Comparison of ENCODE assay signal across 20 mouse cellular contexts in the genomic region with DNA sequence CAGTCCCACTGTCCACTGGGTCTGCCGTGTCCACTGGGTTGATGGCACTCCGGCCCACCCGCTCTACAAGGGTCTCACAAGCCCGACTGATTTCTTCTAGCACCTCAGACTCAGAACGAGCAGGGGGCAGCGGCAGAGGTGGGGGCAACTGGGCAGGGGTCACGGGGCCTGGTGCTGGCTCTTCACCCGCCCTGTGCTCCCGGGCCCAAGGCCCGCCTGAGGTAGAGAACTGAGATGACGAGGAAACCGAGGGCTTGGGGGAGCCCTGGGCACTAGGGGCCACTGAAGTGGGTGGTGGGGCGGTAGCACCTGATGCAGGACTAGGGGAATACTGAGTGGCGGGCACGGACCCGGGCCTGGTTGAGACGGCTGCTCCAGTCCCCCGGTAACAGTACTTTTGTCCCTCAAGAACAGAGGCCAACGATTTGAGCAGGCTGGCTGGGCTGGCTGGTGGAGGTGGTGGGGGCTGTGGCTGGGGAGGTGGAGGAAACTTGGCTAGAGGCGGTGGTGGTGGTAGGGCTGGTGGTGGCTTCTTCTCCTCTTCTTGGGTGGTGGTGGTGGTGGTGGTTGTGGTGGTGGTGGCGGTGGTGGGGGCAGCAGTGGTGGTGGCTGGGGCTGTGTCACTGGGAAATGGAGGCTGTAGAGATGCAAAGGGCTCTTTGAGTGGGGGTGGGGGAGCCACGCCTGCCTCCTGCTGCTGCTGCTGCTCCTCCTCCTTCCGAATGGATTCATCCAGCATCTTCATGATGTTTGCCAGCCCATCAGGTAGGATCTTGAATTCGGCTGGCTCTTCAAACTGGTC. TPM values are rescaled to one million over a fixed set of nuclear protein-coding genes. Genes with fewer than 3 reads are reported as not detected.
DNase-seq lines count a peak whose midpoint lies in the region; ATAC-seq lines count a peak whose summit lies in the region.
"Had no signal": no experiment of that assay in that cellular context is flagged by ENCODE, and none has a peak within 500 bp of the region (broad histone marks: within the 10 kb centered on the region; RNA-seq: fewer than 3 reads in every experiment).

No protein-coding gene starts in this region.

- H3K4me1 ChIP-seq in forebrain, embryonic 10.5 days = peaks cover 51% of the 10 kb centered on the region
- peaks cover 6% of the 10 kb centered on the region; the same call in 1 of the 2 replicates for H3K4me1 ChIP-seq in forebrain, embryonic 14.5 days (ENCODE audit: control insufficient read depth, insufficient read depth, low read length)
- H3K4me1 ChIP-seq in midbrain, embryonic 10.5 days = peaks cover 48% of the 10 kb centered on the region
- H3K4me1 ChIP-seq in midbrain, embryonic 13.5 days (replicated peaks) = peaks cover 35% of the 10 kb centered on the region

- peaks cover 22% of the 10 kb centered on the region for H3K27me3 ChIP-seq in forebrain, embryonic 10.5 days (ENCODE audit: poor library complexity, severe bottlenecking)
- H3K27me3 ChIP-seq in forebrain, embryonic 14.5 days (replicated peaks; ENCODE audit: control insufficient read depth, insufficient read depth, low read length) = 0 out of 2 replicates have a peak, but pooled peaks cover 4% of the 10 kb centered on the region
- H3K27me3 ChIP-seq in midbrain, embryonic 10.5 days (ENCODE audit: low read depth, poor library complexity, severe bottlenecking) = peaks cover 18% of the 10 kb centered on the region
- H3K27me3 ChIP-seq in midbrain, embryonic 13.5 days = peaks cover 13% of the 10 kb centered on the region
- H3K27me3 ChIP-seq: hindbrain, embryonic 15.5 days; lung, embryonic 15.5 days; stomach, embryonic 15.5 days had no signal

- 0 out of 2 replicates have a peak overlapping the region, but pooled peaks have one; percentile 4 for H3K27ac ChIP-seq in forebrain, embryonic 10.5 days
- no peak overlapping the region for H3K27ac ChIP-seq in forebrain, embryonic 14.5 days (ENCODE audit: low read depth, low read length)
- H3K27ac ChIP-seq in midbrain, embryonic 10.5 days (replicated peaks) = no peak overlapping the region
- no peak overlapping the region for H3K27ac ChIP-seq in midbrain, embryonic 13.5 days
- H3K27ac ChIP-seq: embryonic facial prominence, embryonic 12.5 days; heart, embryonic 13.5 days; hindbrain, embryonic 15.5 days; kidney, postnatal 0 days; liver, embryonic 14.5 days; lung, embryonic 15.5 days; stomach, embryonic 15.5 days had no signal

- no peak for DNase-seq in forebrain, embryonic 10.5 days (ENCODE audit: extremely low spot score, low spot score)
- DNase-seq in forebrain, embryonic 14.5 days (ENCODE audit: low spot score) = no peak
- no peak for DNase-seq in midbrain, embryonic 10.5 days (ENCODE audit: low spot score)
- peak; percentile 79 for DNase-seq in ES-CJ7 (ENCODE audit: low read depth, low spot score)
- DNase-seq in cerebellum, postnatal 14 days = peak; percentile 15 to 42
- no peak for DNase-seq in kidney, adult 9 months
- DNase-seq: forebrain, postnatal 0 days; heart, postnatal 36 days; right cerebral cortex, postnatal 14 days had no signal

- ATAC-seq in forebrain, embryonic 14.5 days = no peak
- no peak for ATAC-seq in midbrain, embryonic 13.5 days
- no peak for ATAC-seq in monocyte, adult 5-6 weeks (replicated peaks; ENCODE audit: insufficient number of reproducible peaks, low FRiP score, low TSS enrichment, poor library complexity, severe bottlenecking)
- ATAC-seq: forebrain, postnatal 0 days; intestine, postnatal 0 days had no signal

- no peak overlapping the region for H3K4me2 ChIP-seq in forebrain, embryonic 14.5 days (ENCODE audit: low read length)
- H3K4me2 ChIP-seq in midbrain, embryonic 13.5 days (replicated peaks) = no peak overlapping the region
- H3K4me2 ChIP-seq: embryonic facial prominence, embryonic 12.5 days; heart, embryonic 13.5 days; hindbrain, embryonic 15.5 days; lung, embryonic 15.5 days; stomach, embryonic 15.5 days had no signal

- WGBS in forebrain, embryonic 10.5 days = 93% methylated on average over 24 of the region's 24 CpGs
- WGBS in forebrain, embryonic 14.5 days = 91% methylated on average over 21 of the region's 24 CpGs
- WGBS in midbrain, embryonic 10.5 days = 95% methylated on average over 24 of the region's 24 CpGs
- WGBS in midbrain, embryonic 13.5 days = 92% methylated on average over 23 of the region's 24 CpGs

- peaks cover 85% of the 10 kb centered on the region for H3K36me3 ChIP-seq in forebrain, embryonic 10.5 days (replicated peaks)
- peaks cover 84% of the 10 kb centered on the region for H3K36me3 ChIP-seq in forebrain, embryonic 14.5 days (ENCODE audit: control insufficient read depth, insufficient read depth, low read length)
- peaks cover 86% of the 10 kb centered on the region for H3K36me3 ChIP-seq in midbrain, embryonic 10.5 days
- peaks cover 82% of the 10 kb centered on the region for H3K36me3 ChIP-seq in midbrain, embryonic 13.5 days

- no peaks in the 10 kb centered on the region for H3K9me3 ChIP-seq in forebrain, embryonic 10.5 days
- H3K9me3 ChIP-seq in forebrain, embryonic 14.5 days (replicated peaks; ENCODE audit: control insufficient read depth, low read length) = no peaks in the 10 kb centered on the region
- H3K9me3 ChIP-seq in midbrain, embryonic 10.5 days (replicated peaks) = no peaks in the 10 kb centered on the region
- H3K9me3 ChIP-seq in midbrain, embryonic 13.5 days = no peaks in the 10 kb centered on the region
- H3K9me3 ChIP-seq: embryonic facial prominence, embryonic 12.5 days; heart, embryonic 13.5 days; hindbrain, embryonic 15.5 days; lung, embryonic 15.5 days; stomach, embryonic 15.5 days had no signal

- peak overlapping the region; percentile 18 for H3K4me3 ChIP-seq in forebrain, embryonic 10.5 days
- no peak overlapping the region for H3K4me3 ChIP-seq in forebrain, embryonic 14.5 days (ENCODE audit: low read depth, low read length)
- 0 out of 2 replicates have a peak overlapping the region, but pooled peaks have one; percentile 14 for H3K4me3 ChIP-seq in midbrain, embryonic 10.5 days
- H3K4me3 ChIP-seq in midbrain, embryonic 13.5 days (replicated peaks) = no peak overlapping the region
- H3K4me3 ChIP-seq: embryonic facial prominence, embryonic 12.5 days; erythroblast, embryonic 14.5 days; heart, embryonic 13.5 days; hindbrain, embryonic 15.5 days; lung, embryonic 15.5 days; stomach, embryonic 15.5 days had no signal

- no peak overlapping the region for H3K9ac ChIP-seq in forebrain, embryonic 14.5 days (ENCODE audit: low read length)
- no peak overlapping the region for H3K9ac ChIP-seq in midbrain, embryonic 13.5 days (replicated peaks)
- H3K9ac ChIP-seq: embryonic facial prominence, embryonic 12.5 days; forebrain, postnatal 0 days; heart, embryonic 13.5 days; hindbrain, embryonic 15.5 days; liver, embryonic 14.5 days; lung, embryonic 15.5 days; stomach, embryonic 15.5 days had no signal

RNA-seq across cellular contexts. Expression of gene Tmem88, which starts 6.8 kb away (rescaled TPM):
- 23.3 and 23.4 TPM in 2 replicates for polyA plus RNA-seq in forebrain, embryonic 10.5 days (2016; fragmentation: Nextera tagmentation; extraction: Ambion mirVana)
- polyA plus RNA-seq in forebrain, embryonic 14.5 days (2014; fragmentation: Nextera tagmentation; extraction: Ambion mirVana) = 4.7 and 5.7 TPM in 2 replicates
- polyA plus RNA-seq in midbrain, embryonic 10.5 days (2016; fragmentation: Nextera tagmentation; extraction: Ambion mirVana) = 16.9 and 21.4 TPM in 2 replicates
- polyA plus RNA-seq in midbrain, embryonic 13.5 days (2015; fragmentation: Nextera tagmentation; extraction: Ambion mirVana) = 4.9 and 7.0 TPM in 2 replicates
- total RNA-seq in monocyte, adult 5-6 weeks (2017) = 3.1 to 3.8 TPM in 2 of 3 replicates, not detected in the other

RNA-seq across cellular contexts. Expression of gene Kdm6b, which starts 8.7 kb away (rescaled TPM):
- 31.7 TPM in 2 replicates for polyA plus RNA-seq in forebrain, embryonic 10.5 days (2016; fragmentation: Nextera tagmentation; extraction: Ambion mirVana)
- 28.7 and 38.2 TPM in 2 replicates for polyA plus RNA-seq in forebrain, embryonic 14.5 days (2014; fragmentation: Nextera tagmentation; extraction: Ambion mirVana)
- 31.8 and 37.1 TPM in 2 replicates for polyA plus RNA-seq in midbrain, embryonic 10.5 days (2016; fragmentation: Nextera tagmentation; extraction: Ambion mirVana)
- polyA plus RNA-seq in midbrain, embryonic 13.5 days (2015; fragmentation: Nextera tagmentation; extraction: Ambion mirVana) = 54.9 and 59.2 TPM in 2 replicates
- total RNA-seq in monocyte, adult 5-6 weeks (2017) = 14.3 to 27.5 TPM (median 16.8 TPM) in 3 replicates

RNA-seq across cellular contexts. Expression of gene Cyb5d1, which starts 9.4 kb away (rescaled TPM):
- 47.3 and 54.6 TPM in 2 replicates for polyA plus RNA-seq in forebrain, embryonic 10.5 days (2016; fragmentation: Nextera tagmentation; extraction: Ambion mirVana)
- polyA plus RNA-seq in forebrain, embryonic 14.5 days (2014; fragmentation: Nextera tagmentation; extraction: Ambion mirVana) = 31.1 and 36.4 TPM in 2 replicates
- 50.4 and 57.3 TPM in 2 replicates for polyA plus RNA-seq in midbrain, embryonic 10.5 days (2016; fragmentation: Nextera tagmentation; extraction: Ambion mirVana)
- 41.8 and 47.7 TPM in 2 replicates for polyA plus RNA-seq in midbrain, embryonic 13.5 days (2015; fragmentation: Nextera tagmentation; extraction: Ambion mirVana)
- total RNA-seq in monocyte, adult 5-6 weeks (2017) = 19.2 to 55.3 TPM (median 20.9 TPM) in 3 replicates

RNA-seq across cellular contexts. Expression of gene Naa38, which starts 9.5 kb away (rescaled TPM):
- polyA plus RNA-seq in forebrain, embryonic 10.5 days (2016; fragmentation: Nextera tagmentation; extraction: Ambion mirVana) = 131 and 136 TPM in 2 replicates
- polyA plus RNA-seq in forebrain, embryonic 14.5 days (2014; fragmentation: Nextera tagmentation; extraction: Ambion mirVana) = 106 and 142 TPM in 2 replicates
- polyA plus RNA-seq in midbrain, embryonic 10.5 days (2016; fragmentation: Nextera tagmentation; extraction: Ambion mirVana) = 145 and 146 TPM in 2 replicates
- polyA plus RNA-seq in midbrain, embryonic 13.5 days (2015; fragmentation: Nextera tagmentation; extraction: Ambion mirVana) = 92.2 and 105 TPM in 2 replicates
- total RNA-seq in monocyte, adult 5-6 weeks (2017) = 51.4 to 93.3 TPM (median 54.6 TPM) in 3 replicates

RNA-seq across cellular contexts. Expression of gene Chd3, which starts 35.6 kb away (rescaled TPM):
- 40.7 and 44.9 TPM in 2 replicates for polyA plus RNA-seq in forebrain, embryonic 10.5 days (2016; fragmentation: Nextera tagmentation; extraction: Ambion mirVana)
- polyA plus RNA-seq in forebrain, embryonic 14.5 days (2014; fragmentation: Nextera tagmentation; extraction: Ambion mirVana) = 70.3 and 77.3 TPM in 2 replicates
- polyA plus RNA-seq in midbrain, embryonic 10.5 days (2016; fragmentation: Nextera tagmentation; extraction: Ambion mirVana) = 41.7 and 50.6 TPM in 2 replicates
- 83.5 and 91.9 TPM in 2 replicates for polyA plus RNA-seq in midbrain, embryonic 13.5 days (2015; fragmentation: Nextera tagmentation; extraction: Ambion mirVana)
- total RNA-seq in monocyte, adult 5-6 weeks (2017) = 76.7 to 192 TPM (median 86.2 TPM) in 3 replicates

Comparison
In these comparisons a context has a peak if more than half of its experiments do, and no peak if none do; other contexts are left out.
1. H3K4me3 ChIP-seq: peak in forebrain, embryonic 10.5 days (single experiment) and midbrain, embryonic 10.5 days (single experiment); none in forebrain, embryonic 14.5 days (single experiment) and midbrain, embryonic 13.5 days (single experiment).
2. DNase-seq: peak in ES-CJ7 (single experiment) and cerebellum, postnatal 14 days (2 of 2); none in forebrain, embryonic 10.5 days (single experiment), forebrain, embryonic 14.5 days (single experiment), midbrain, embryonic 10.5 days (single experiment) and kidney, adult 9 months (single experiment).